Mouse (Mus musculus): ENCODE measurements around the gene Cntnap2. TPM values are rescaled to one million over a fixed set of nuclear protein-coding genes. Genes with fewer than 3 reads are reported as not detected.

The Cntnap2 gene
- total and polyA plus RNA-seq, 3 experiments = 0.30 to 0.79 (median 0.44) TPM

- dilution Hi-C loops (cut with MboI; ENCODE audit: extremely low pct_ligation_motif_present, extremely low pct_unique_long_range_greater_than_20kb, low sequenced_read_pairs) = no loop called here
- in situ Hi-C loops (cut with MboI; ENCODE audit: low pct_ligation_motif_present, low pct_unique_long_range_greater_than_20kb, low sequenced_read_pairs) = no loop called here
Observed at GRCm38 (mm10) chr6:45647017-45647416, 587.9 kb downstream of the Cntnap2 start.

DNA sequence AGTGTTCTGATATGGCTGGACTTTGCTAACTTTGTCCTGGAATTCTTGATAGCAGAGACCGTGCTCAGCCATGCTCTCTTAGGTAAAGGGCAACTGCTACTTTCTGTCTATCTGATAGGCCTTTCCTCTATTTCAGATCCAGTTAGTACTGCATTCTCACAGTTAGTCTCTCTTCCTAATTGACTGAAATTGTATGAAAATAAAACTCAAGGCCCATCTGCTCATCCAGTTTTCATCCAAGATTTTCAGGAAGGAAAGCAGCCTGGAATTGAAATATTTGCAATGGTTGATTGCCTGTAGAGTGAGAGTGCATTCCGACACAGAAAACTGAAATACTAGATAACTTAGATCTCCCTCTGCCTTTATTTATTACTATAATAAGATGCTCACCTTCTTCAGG, 589.3 kb downstream of the Cntnap2 start:
- dilution Hi-C loops (cut with MboI; ENCODE audit: extremely low pct_ligation_motif_present, extremely low pct_unique_long_range_greater_than_20kb, low sequenced_read_pairs) = no loop called here
- H3K4me3 ChIP-seq (replicated peaks in 1 of 3; ENCODE audit: low read depth in 2 of 3, low read length in 2 of 3, poor library complexity in 1 of 3) = no peak overlapping the region

More at GRCm38 (mm10) chr6:45647017-45647416, 587.9 kb downstream of the Cntnap2 start:
- DNase-seq (ENCODE audit: extremely low read depth) = no peak
- H3K4me3 ChIP-seq (replicated peaks in 1 of 3; ENCODE audit: low read depth in 2 of 3, low read length in 2 of 3, poor library complexity in 1 of 3) = no peak overlapping the region
- no peaks in the 10 kb centered on the region for H3K27me3 ChIP-seq (replicated peaks)
- peaks cover 24% of the 10 kb centered on the region for H3K9me3 ChIP-seq (replicated peaks; ENCODE audit: low read length)
- no peak overlapping the region for H3K4me2 ChIP-seq (ENCODE audit: insufficient read depth, low read depth, poor library complexity, severe bottlenecking)
- H3K79me2 ChIP-seq (replicated peaks; ENCODE audit: control insufficient read depth, extremely low read depth, insufficient read depth, poor library complexity, severe bottlenecking) = no peaks in the 10 kb centered on the region
- no peaks in the 10 kb centered on the region for H3K4me1 ChIP-seq (ENCODE audit: control insufficient read depth in 1 of 2, insufficient read depth in 2 of 2)
- no peak overlapping the region for H3K27ac ChIP-seq (ENCODE audit: insufficient read depth, low read depth)
- H3K9ac ChIP-seq (ENCODE audit: insufficient read depth, low read depth) = no peak overlapping the region
- no peaks in the 10 kb centered on the region for H3K36me3 ChIP-seq (replicated peaks in 1 of 2; ENCODE audit: control insufficient read depth in 1 of 2, insufficient read depth in 1 of 2, low read length in 1 of 2)
- no peak for TF ChIP-seq USF2 (conservative IDR thresholded peaks at IDR 0.05; ENCODE audit: low read depth, low read length)
- TF ChIP-seq CHD1 (IDR thresholded peaks at IDR 0.05; ENCODE audit: low read depth, low read length) = no peak
- no peak for TF ChIP-seq ELF1 (IDR thresholded peaks at IDR 0.05; ENCODE audit: low read depth, low read length)
- no peak for TF ChIP-seq MEF2A (IDR thresholded peaks at IDR 0.05; ENCODE audit: borderline replicate concordance, low read depth, low read length)
- no peak for TF ChIP-seq JUN (IDR thresholded peaks at IDR 0.05; ENCODE audit: insufficient read depth, low read depth, low read length)
- no peak for TF ChIP-seq POLR2A (IDR thresholded peaks at IDR 0.05; ENCODE audit: low read depth, low read length)

GRCm38 (mm10) chr6:45700287-45700686, 641.1 kb downstream of the Cntnap2 start:
- no peaks in the 10 kb centered on the region for H3K79me2 ChIP-seq (replicated peaks; ENCODE audit: control insufficient read depth, extremely low read depth, insufficient read depth, poor library complexity, severe bottlenecking)
- no peaks in the 10 kb centered on the region for H3K4me1 ChIP-seq (ENCODE audit: control insufficient read depth in 1 of 2, insufficient read depth in 2 of 2)
- H3K9me3 ChIP-seq (replicated peaks; ENCODE audit: low read length) = peaks cover 7% of the 10 kb centered on the region
- in situ Hi-C loops (cut with MboI; ENCODE audit: low pct_ligation_motif_present, low pct_unique_long_range_greater_than_20kb, low sequenced_read_pairs) (no loop called here), dilution Hi-C loops (cut with MboI; ENCODE audit: extremely low pct_ligation_motif_present, extremely low pct_unique_long_range_greater_than_20kb, low sequenced_read_pairs) (no loop called here)
- no peak overlapping the region for H3K9ac ChIP-seq (ENCODE audit: insufficient read depth, low read depth)
- DNase-seq (ENCODE audit: extremely low read depth) = no peak
- no peak for TF ChIP-seq ZNF384 (IDR thresholded peaks at IDR 0.05; ENCODE audit: low read depth, low read length)
- TF ChIP-seq TCF12 (IDR thresholded peaks at IDR 0.05; ENCODE audit: low read depth, low read length) = no peak
- no peak for TF ChIP-seq MAFK (IDR thresholded peaks at IDR 0.05; ENCODE audit: insufficient replicate concordance, low read length)
- no peak for TF ChIP-seq MAZ (IDR thresholded peaks at IDR 0.05; ENCODE audit: low read depth, low read length)
- TF ChIP-seq E2F4 (IDR thresholded peaks at IDR 0.05; ENCODE audit: insufficient replicate concordance, low read depth, low read length) = no peak
- TF ChIP-seq TBP (conservative IDR thresholded peaks at IDR 0.05; ENCODE audit: low read depth, low read length) = no peak
- no peak for TF ChIP-seq BHLHE40 (IDR thresholded peaks at IDR 0.05; ENCODE audit: low read depth, low read length)
- no peak for TF ChIP-seq SMC3 (IDR thresholded peaks at IDR 0.05; ENCODE audit: low read depth, low read length)
- no peak for TF ChIP-seq POLR2A (IDR thresholded peaks at IDR 0.05; ENCODE audit: low read depth, low read length)
- no peak for TF ChIP-seq HCFC1 (IDR thresholded peaks at IDR 0.05; ENCODE audit: low read depth, low read length)
- no peak for TF ChIP-seq CHD2 (IDR thresholded peaks at IDR 0.05; ENCODE audit: low read length)
- TF ChIP-seq GABPA (IDR thresholded peaks at IDR 0.05; ENCODE audit: insufficient replicate concordance, low read depth, low read length) = no peak
- TF ChIP-seq ETS1 (conservative IDR thresholded peaks at IDR 0.05; ENCODE audit: low read depth, low read length) = no peak
- no peak for TF ChIP-seq ELF1 (IDR thresholded peaks at IDR 0.05; ENCODE audit: low read depth, low read length)
- H3K4me2 ChIP-seq (ENCODE audit: insufficient read depth, low read depth, poor library complexity, severe bottlenecking) = no peak overlapping the region
- no peak overlapping the region for H3K27ac ChIP-seq (ENCODE audit: insufficient read depth, low read depth)
- no peaks in the 10 kb centered on the region for H3K27me3 ChIP-seq (replicated peaks)
- no peaks in the 10 kb centered on the region for H3K36me3 ChIP-seq (replicated peaks in 1 of 2; ENCODE audit: control insufficient read depth in 1 of 2, insufficient read depth in 1 of 2, low read length in 1 of 2)
- H3K4me3 ChIP-seq (replicated peaks in 1 of 3; ENCODE audit: low read depth in 2 of 3, low read length in 2 of 3, poor library complexity in 1 of 3) = no peak overlapping the region

More for the DNA sequence above, 589.3 kb downstream of the Cntnap2 start:
- no peaks in the 10 kb centered on the region for H3K27me3 ChIP-seq (replicated peaks)
- peaks cover 24% of the 10 kb centered on the region for H3K9me3 ChIP-seq (replicated peaks; ENCODE audit: low read length)
- no peaks in the 10 kb centered on the region for H3K4me1 ChIP-seq (ENCODE audit: control insufficient read depth in 1 of 2, insufficient read depth in 2 of 2)
- in situ Hi-C loops (cut with MboI; ENCODE audit: low pct_ligation_motif_present, low pct_unique_long_range_greater_than_20kb, low sequenced_read_pairs) = no loop called here
- no peak overlapping the region for H3K9ac ChIP-seq (ENCODE audit: insufficient read depth, low read depth)
- no peak for TF ChIP-seq USF1 (IDR thresholded peaks at IDR 0.05; ENCODE audit: low read depth, low read length)
- no peak for TF ChIP-seq MAX (IDR thresholded peaks at IDR 0.05; ENCODE audit: low read length)
- no peak for TF ChIP-seq PAX5 (IDR thresholded peaks at IDR 0.05; ENCODE audit: low read length)
- no peak for TF ChIP-seq JUND (conservative IDR thresholded peaks at IDR 0.05; ENCODE audit: low read depth, low read length)
- no peak for TF ChIP-seq CHD2 (IDR thresholded peaks at IDR 0.05; ENCODE audit: low read length)
- no peak for TF ChIP-seq ZMIZ1 (IDR thresholded peaks at IDR 0.05; ENCODE audit: low read depth, low read length)
- TF ChIP-seq POLR2AphosphoS2 (IDR thresholded peaks at IDR 0.05; ENCODE audit: low read depth, low read length) = no peak
- TF ChIP-seq TBP (conservative IDR thresholded peaks at IDR 0.05; ENCODE audit: low read depth, low read length) = no peak
- no peak overlapping the region for H3K27ac ChIP-seq (ENCODE audit: insufficient read depth, low read depth)
- no peaks in the 10 kb centered on the region for H3K79me2 ChIP-seq (replicated peaks; ENCODE audit: control insufficient read depth, extremely low read depth, insufficient read depth, poor library complexity, severe bottlenecking)
- no peaks in the 10 kb centered on the region for H3K36me3 ChIP-seq (replicated peaks in 1 of 2; ENCODE audit: control insufficient read depth in 1 of 2, insufficient read depth in 1 of 2, low read length in 1 of 2)
- DNase-seq (ENCODE audit: extremely low read depth) = no peak
- H3K4me2 ChIP-seq (ENCODE audit: insufficient read depth, low read depth, poor library complexity, severe bottlenecking) = no peak overlapping the region
